Mouse (Mus musculus) E14TG2a.4 (cell line): ENCODE measurements around the gene Rita1.
A peak's percentile ranks its signal among the peaks of the same experiment; 100 is the strongest.

ENCODE experiments used
- H3K27me3 ChIP-seq: 2 replicates; pipeline ENCODE4 v1.6.1; 2014; ENCODE audit warnings: low read length, control low read depth; ENCODE audit not compliant: insufficient read depth
- H3K36me3 ChIP-seq: 2 replicates; pipeline ENCODE4 v1.6.1; 2014; ENCODE audit warnings: low read length, control low read depth; ENCODE audit not compliant: insufficient read depth
- H3K4me1 ChIP-seq: replicated peaks from 2 replicates; pipeline ENCODE4 v1.6.1; 2014; ENCODE audit warnings: low read depth, low read length, control low read depth
- H3K4me3 ChIP-seq: replicated peaks from 2 replicates; pipeline ENCODE4 v1.5.1; 2014; ENCODE audit warnings: mild to moderate bottlenecking, low read length
- H3K9me3 ChIP-seq: 2 replicates; pipeline ENCODE4 v1.6.1; 2014; ENCODE audit warnings: low read length, control low read depth
- CTCF ChIP-seq: conservative IDR thresholded peaks from 2 replicates; pipeline ENCODE4 v1.5.1; 2014; ENCODE audit warnings: low read length
- NANOG ChIP-seq: IDR thresholded peaks from 2 replicates; pipeline ENCODE4 v1.6.1; 2014; ENCODE audit warnings: borderline replicate concordance, low read length, mixed read lengths
- POU5F1 ChIP-seq: IDR thresholded peaks from 2 replicates; pipeline ENCODE4 v1.6.1; 2014; ENCODE audit warnings: low read length, borderline replicate concordance

The Rita1 gene

DNA sequence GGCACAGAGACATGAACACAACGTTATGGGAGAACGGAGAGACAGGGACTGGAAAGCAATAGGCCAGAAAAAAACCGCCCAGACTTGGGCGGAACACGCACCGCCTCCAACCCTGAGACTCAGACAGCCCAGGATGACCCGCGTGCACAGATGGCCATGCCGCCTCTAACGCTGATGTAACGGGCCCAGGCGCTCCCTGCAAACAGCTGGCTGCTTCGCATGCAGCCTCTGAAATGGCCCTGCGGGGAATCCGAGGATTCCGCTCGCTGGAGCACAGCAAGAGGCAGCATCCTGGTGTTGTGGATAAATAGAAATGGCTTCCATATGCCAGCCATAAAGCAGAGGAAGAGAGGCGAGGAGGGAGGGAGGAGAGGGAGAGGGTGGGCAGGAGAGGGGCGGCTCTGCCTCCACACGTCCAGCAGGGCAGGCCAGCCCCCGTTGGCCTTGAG lies 45.1 kb downstream of the Rita1 start:
- TF ChIP-seq NANOG (no peak), POU5F1 (no peak), CTCF (no peak)
- H3K4me1 ChIP-seq: peaks cover 48% of the 10 kb centered on the region
- H3K9me3 ChIP-seq: no peaks in the 10 kb centered on the region
- no peaks in the 10 kb centered on the region for H3K36me3 ChIP-seq
- peak overlapping the region; percentile 65 for H3K4me3 ChIP-seq
- peaks cover 9% of the 10 kb centered on the region for H3K27me3 ChIP-seq

GRCm38 (mm10) chr5:120566681-120567252 lies 45.6 kb downstream of the Rita1 start:
- no peak for TF ChIP-seq CTCF
- TF ChIP-seq POU5F1: no peak
- TF ChIP-seq NANOG: no peak
- H3K36me3 ChIP-seq: no peaks in the 10 kb centered on the region

GRCm38 (mm10) chr5:120566101-120566500 lies 46.3 kb downstream of the Rita1 start:
- Histone ChIP-seq H3K9me3 (no peaks in the 10 kb centered on the region), H3K36me3 (no peaks in the 10 kb centered on the region), H3K4me1 (peaks cover 57% of the 10 kb centered on the region), H3K4me3 (no peak overlapping the region), H3K27me3 (peaks cover 9% of the 10 kb centered on the region)
- TF ChIP-seq CTCF: no peak
- TF ChIP-seq NANOG: no peak
- TF ChIP-seq POU5F1: no peak

More at GRCm38 (mm10) chr5:120566681-120567252, 45.6 kb downstream of the Rita1 start:
- Histone ChIP-seq H3K4me3 (peak overlapping the region; percentile 65), H3K27me3 (peaks cover 9% of the 10 kb centered on the region), H3K4me1 (peaks cover 53% of the 10 kb centered on the region), H3K9me3 (no peaks in the 10 kb centered on the region)

- peaks cover 9% of the 10 kb centered on the region for H3K27me3 ChIP-seq
- H3K36me3 ChIP-seq: no peaks in the 10 kb centered on the region
- no peak overlapping the region for H3K4me3 ChIP-seq
- TF ChIP-seq POU5F1 (no peak), NANOG (no peak), CTCF (no peak)
- H3K4me1 ChIP-seq: peaks cover 64% of the 10 kb centered on the region
- H3K9me3 ChIP-seq: no peaks in the 10 kb centered on the region
Observed at GRCm38 (mm10) chr5:120565171-120565905, 47.1 kb downstream of the Rita1 start.

DNA sequence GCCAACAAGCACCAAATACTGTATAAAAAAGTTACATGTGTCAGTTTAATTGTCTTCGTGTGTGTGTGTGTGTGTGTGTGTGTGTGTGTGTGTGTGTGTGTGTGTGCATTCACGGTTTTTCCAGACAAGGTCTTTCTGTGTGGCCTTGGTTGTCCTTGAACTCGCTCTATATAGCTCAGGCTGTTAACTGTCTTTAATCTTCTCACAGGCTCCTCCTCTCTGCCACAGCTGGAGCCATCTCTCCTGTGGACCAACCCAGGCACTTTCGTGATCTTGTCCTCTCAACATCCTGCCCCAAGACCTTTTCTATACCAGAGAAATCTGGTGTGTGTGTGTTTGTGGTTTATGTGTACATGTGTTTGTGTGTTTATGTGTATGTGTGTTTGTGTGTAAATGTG lies 48.5 kb downstream of the Rita1 start:
- TF ChIP-seq NANOG: no peak
- no peak for TF ChIP-seq POU5F1
- TF ChIP-seq CTCF: no peak
- H3K27me3 ChIP-seq: peaks cover 9% of the 10 kb centered on the region
- H3K4me1 ChIP-seq: peaks cover 78% of the 10 kb centered on the region
- no peak overlapping the region for H3K4me3 ChIP-seq
- H3K36me3 ChIP-seq: no peaks in the 10 kb centered on the region
- H3K9me3 ChIP-seq: no peaks in the 10 kb centered on the region

DNA sequence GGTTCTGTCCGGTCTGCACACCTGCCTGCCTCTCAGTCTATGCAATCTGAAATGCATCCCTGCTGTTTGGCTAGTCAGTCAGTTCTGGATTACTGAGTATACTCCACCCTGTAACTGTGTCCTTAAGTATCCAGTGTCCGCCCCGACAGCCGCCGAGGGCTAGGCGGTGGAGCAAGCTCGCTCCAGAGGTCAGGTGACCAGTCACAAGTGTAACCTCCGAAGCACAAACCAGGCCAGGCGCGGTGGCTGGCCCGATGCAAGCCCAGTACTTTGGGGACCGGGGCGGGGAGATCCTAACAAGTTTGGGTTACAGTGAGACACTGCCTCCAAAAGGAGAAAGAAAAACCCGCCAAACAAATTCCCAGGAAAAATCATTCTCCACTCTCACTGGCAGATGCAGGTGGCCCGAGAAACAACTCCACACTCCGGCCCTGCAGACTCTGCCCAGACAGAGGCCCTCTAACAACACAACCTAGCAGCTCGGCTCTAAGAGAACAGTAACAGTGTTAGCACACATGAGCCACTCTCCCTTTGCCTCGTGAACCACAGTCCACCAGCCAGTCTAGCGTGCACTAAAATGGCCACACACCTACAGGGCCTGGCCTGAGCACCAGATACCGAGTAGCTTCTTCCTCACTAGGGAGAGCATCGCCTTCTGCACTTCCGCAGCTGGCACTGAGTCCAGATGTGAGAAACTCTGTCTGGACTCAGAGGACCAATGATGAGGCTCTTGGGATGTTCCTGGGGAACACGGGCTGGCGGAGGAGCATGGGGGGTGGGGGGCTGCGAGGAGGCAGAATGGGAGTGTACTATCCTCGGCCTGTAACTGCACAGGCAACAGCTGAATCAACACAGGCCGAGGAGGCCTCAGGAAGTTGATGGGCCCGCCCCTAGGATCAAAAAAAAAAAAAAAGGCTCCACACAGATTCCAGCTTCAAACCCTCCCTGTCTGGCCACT lies 49.2 kb downstream of the Rita1 start:
- no peaks in the 10 kb centered on the region for H3K36me3 ChIP-seq
- H3K27me3 ChIP-seq: peaks cover 6% of the 10 kb centered on the region
- H3K4me1 ChIP-seq: peaks cover 81% of the 10 kb centered on the region
- no peaks in the 10 kb centered on the region for H3K9me3 ChIP-seq
- no peak for TF ChIP-seq NANOG
- TF ChIP-seq POU5F1: no peak
- TF ChIP-seq CTCF: no peak
- H3K4me3 ChIP-seq: peak overlapping the region; percentile 55

GRCm38 (mm10) chr5:120560616-120561311 lies 51.6 kb downstream of the Rita1 start:
- no peaks in the 10 kb centered on the region for H3K27me3 ChIP-seq
- H3K4me1 ChIP-seq: peaks cover 77% of the 10 kb centered on the region
- no peak for TF ChIP-seq CTCF
- TF ChIP-seq POU5F1: no peak
- TF ChIP-seq NANOG: no peak
- peak overlapping the region; percentile 63 for H3K4me3 ChIP-seq
- H3K36me3 ChIP-seq: peaks cover 13% of the 10 kb centered on the region
- H3K9me3 ChIP-seq: no peaks in the 10 kb centered on the region

DNA sequence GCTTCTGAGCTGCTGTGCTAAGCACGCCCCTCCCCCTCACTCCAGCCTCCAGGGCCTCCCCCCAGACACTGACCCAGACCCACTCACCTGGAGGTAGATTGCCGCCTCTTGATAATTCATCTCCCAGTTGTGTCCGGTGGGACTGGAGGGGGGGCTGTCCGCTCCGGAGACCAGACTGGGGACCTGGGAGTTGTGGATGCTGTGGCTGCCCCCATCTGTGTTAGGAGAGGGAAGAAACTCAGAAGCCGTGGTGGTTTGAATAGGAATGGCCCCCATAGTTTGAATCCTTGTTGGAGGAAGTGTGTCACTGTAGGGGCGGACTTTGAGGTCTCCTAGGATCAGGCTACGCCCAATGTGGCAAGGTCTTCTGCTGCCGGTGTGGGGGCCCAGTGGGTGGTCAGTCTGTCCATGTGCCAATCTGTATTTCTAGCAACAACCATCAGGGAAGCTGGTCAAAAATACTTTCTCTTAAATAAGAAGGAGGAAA lies 52.2 kb downstream of the Rita1 start:
- no peaks in the 10 kb centered on the region for H3K9me3 ChIP-seq
- H3K4me1 ChIP-seq: peaks cover 80% of the 10 kb centered on the region
- TF ChIP-seq NANOG (no peak), CTCF (no peak), POU5F1 (no peak)
- peaks cover 19% of the 10 kb centered on the region for H3K36me3 ChIP-seq
- H3K4me3 ChIP-seq: peak overlapping the region; percentile 63
- H3K27me3 ChIP-seq: no peaks in the 10 kb centered on the region
